ENCODE assay signal across 8 mouse cellular contexts in genomic region chr17:63185531-63185930, GRCm38 (mm10).
DNase-seq lines count a peak whose midpoint lies in the region; ATAC-seq and TF ChIP-seq lines count a peak whose summit lies in the region.

No protein-coding gene starts in this region.

- no peaks in the 10 kb centered on the region for H3K9me3 ChIP-seq in lung, postnatal 0 days (ENCODE audit: low read length)

- no peak overlapping the region for H3K9ac ChIP-seq in lung, postnatal 0 days (replicated peaks; ENCODE audit: low read depth)

- peak; percentile 75 for ATAC-seq in lung, postnatal 0 days

- H3K4me1 ChIP-seq in lung, postnatal 0 days (ENCODE audit: insufficient read depth, low read depth, low read length) = no peaks in the 10 kb centered on the region; the same call in 1 of the 2 replicates

- H3K4me2 ChIP-seq in lung, postnatal 0 days (replicated peaks; ENCODE audit: low read depth, low read length) = 0 out of 2 replicates have a peak overlapping the region, but pooled peaks have one; percentile 11

- no peaks in the 10 kb centered on the region for H3K27me3 ChIP-seq in lung, postnatal 0 days (replicated peaks; ENCODE audit: insufficient read depth, low read length)

- DNase-seq in adrenal gland, adult 8-10 months = peak; percentile 19
- DNase-seq in adrenal gland, adult 18-20 months (ENCODE audit: low spot score in 2 of 2) = no peak
- DNase-seq in adipocyte (ENCODE audit: low spot score) (peak; percentile 25), MN1 (ENCODE audit: low spot score) (no peak)
- DNase-seq in heart, postnatal 10 days = peak; percentile 34 to 36
- DNase-seq in lung, postnatal 0 days (ENCODE audit: low spot score) = peak; percentile 77
- DNase-seq in retina, postnatal 1 day = peak; percentile 68
- no peak for DNase-seq in T-cell, adult 2 months (ENCODE audit: low spot score)

- no peak overlapping the region for H3K4me3 ChIP-seq in lung, postnatal 0 days (ENCODE audit: low read depth, low read length)

- TF ChIP-seq EP300 in lung, postnatal 0 days (IDR thresholded peaks at IDR 0.05) = no peak

- intact Hi-C loops in heart, postnatal 10 days (cut with DNase I) = no loop called here

- TF ChIP-seq CTCF in lung, postnatal 0 days (IDR thresholded peaks at IDR 0.05) = no peak

- H3K27ac ChIP-seq in lung, postnatal 0 days (ENCODE audit: low read length) = no peak overlapping the region

- H3K36me3 ChIP-seq in lung, postnatal 0 days (ENCODE audit: insufficient read depth, low read length) = no peaks in the 10 kb centered on the region

- WGBS in lung, postnatal 0 days = 24% methylated on average over 9 of the region's 9 CpGs

Comparison
In these comparisons a context has a peak if more than half of its experiments do, and no peak if none do; other contexts are left out.
1. DNase-seq: peak in adrenal gland, adult 8-10 months (single experiment), adipocyte (single experiment), heart, postnatal 10 days (2 of 2), lung, postnatal 0 days (single experiment) and retina, postnatal 1 day (single experiment); none in adrenal gland, adult 18-20 months (0 of 2), T-cell, adult 2 months (single experiment) and MN1 (single experiment).